Mouse (Mus musculus) layer of hippocampus, adult 9-11 months (tissue): ENCODE data around the gene Znrf3.

Experiments
- DNase-seq: peaks from one replicate; pipeline ENCODE4 v3.0.0; 2022

Gene Znrf3

GRCm38 (mm10) chr11:5436988-5437387, 7.7 kb downstream of the Znrf3 start:
- DNase-seq: no peak

GRCm38 (mm10) chr11:5435493-5435892, 9.2 kb downstream of the Znrf3 start:
- no peak for DNase-seq

GRCm38 (mm10) chr11:5432330-5432729, 12.3 kb downstream of the Znrf3 start:
- DNase-seq: no peak

GRCm38 (mm10) chr11:5430863-5431262, 13.8 kb downstream of the Znrf3 start:
- no peak for DNase-seq

GRCm38 (mm10) chr11:5429396-5430190, 15.1 kb downstream of the Znrf3 start:
- DNase-seq: no peak

GRCm38 (mm10) chr11:5427251-5427650, 17.4 kb downstream of the Znrf3 start:
- DNase-seq: no peak

DNA sequence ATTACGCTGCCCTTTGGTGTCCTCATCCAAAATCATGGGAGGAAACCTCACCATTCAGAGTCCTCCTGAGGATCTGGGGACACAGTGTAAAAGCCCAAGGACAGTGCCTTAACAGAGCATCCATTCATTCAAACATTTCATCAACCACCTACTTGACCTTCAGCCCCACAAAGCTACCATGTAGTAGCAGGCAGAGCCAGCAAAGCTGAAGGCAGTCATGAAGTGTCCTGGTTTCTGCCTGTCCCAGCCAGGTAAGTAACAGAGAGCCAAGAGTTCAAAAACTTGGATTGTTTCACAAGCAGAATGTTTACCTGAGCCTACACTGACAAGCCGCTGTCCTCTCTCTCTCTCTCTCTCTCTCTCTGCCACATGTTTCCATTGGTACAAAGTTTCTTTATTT, 18.3 kb downstream of the Znrf3 start:
- DNase-seq: no peak

- peak; percentile 79 for DNase-seq
Observed at GRCm38 (mm10) chr11:5425106-5425505, 19.5 kb downstream of the Znrf3 start.

DNA sequence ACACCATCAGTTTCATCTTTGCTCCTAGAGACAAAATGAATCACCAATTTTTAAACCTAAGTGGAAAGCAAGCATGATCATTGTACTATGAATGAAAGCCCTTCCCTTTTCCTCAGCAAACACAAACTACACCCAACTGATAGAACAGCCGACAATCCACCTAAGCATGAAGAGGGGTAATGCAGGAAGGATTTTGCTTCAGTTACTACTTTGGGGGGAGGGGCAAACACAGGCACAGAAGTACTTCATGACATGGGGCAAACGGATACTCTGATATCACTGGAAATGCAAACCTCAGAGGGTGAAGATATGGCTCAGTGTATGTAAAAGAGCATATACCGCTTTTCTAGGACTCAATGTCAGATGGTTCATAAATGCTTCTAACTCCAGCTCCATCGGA, 20.5 kb downstream of the Znrf3 start:
- DNase-seq: no peak

- no peak for DNase-seq
Observed at GRCm38 (mm10) chr11:5423000-5423399, 21.6 kb downstream of the Znrf3 start.

- no peak for DNase-seq
Observed at GRCm38 (mm10) chr11:5422252-5422636, 22.4 kb downstream of the Znrf3 start.

- peak; percentile 54 for DNase-seq
Observed at GRCm38 (mm10) chr11:5421506-5422251, 23.0 kb downstream of the Znrf3 start.

DNA sequence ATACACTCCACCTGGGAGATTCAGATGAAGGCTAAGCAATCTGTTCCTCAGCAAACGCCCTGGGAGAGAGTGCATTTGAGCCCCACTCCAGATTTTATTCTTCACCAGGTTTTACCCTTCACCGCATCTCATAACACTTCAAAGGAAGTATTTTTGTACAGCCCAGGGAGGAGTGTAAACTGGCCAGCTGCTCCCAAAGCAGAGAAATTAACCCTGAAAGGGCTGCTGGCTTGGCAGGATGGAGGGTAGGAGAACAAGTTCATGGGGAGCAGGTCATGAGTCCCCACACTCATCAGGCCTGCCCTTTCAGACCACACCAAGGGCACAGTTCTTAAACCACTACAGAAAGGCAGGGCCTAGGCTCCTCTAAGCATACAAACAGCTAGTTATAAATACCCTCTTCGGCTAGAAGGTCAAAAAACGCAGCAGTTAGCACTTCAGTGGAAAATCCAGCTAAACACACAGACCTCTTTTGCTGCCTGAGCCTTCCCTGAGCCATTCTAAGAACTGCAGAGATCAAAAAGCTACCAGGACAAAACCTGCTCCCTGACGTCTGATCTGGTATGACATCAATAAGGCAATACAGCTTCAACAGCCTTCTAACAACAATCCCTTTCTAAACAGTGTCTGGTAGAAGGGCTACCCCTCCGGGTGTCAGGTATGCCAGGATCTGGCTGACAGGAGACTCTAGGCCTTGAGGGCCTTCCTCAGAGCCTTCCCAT, 28.9 kb downstream of the Znrf3 start:
- DNase-seq: no peak

GRCm38 (mm10) chr11:5414856-5415616, 29.6 kb downstream of the Znrf3 start:
- DNase-seq: no peak

DNA sequence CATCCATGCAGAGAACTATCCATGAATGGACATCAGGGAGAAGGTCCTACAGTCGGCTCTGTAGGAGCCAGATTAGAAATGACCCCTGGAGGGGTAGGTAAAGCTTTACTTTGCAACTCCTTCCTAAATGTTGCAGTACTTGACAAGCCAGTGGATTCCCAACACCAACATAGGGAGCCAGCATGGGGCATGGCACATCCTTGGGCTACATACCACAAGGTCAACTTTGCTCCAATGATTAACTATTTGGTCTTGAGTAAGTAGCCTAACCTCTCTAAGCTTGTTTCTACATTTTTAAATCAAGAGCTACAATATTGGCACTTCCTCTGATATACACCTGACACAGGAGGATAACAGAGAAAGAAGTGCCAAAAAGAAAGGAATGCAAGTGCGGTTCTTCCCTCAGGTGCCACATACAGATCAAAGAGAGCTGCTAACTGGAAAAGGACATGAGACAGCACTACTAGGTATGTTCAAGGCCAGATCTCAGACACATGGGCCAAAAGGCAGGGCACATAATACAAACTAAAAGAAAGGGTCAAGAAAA, 31.9 kb downstream of the Znrf3 start:
- DNase-seq: no peak

GRCm38 (mm10) chr11:5411577-5411976, 33.1 kb downstream of the Znrf3 start:
- DNase-seq: no peak

GRCm38 (mm10) chr11:5404180-5404579, 40.5 kb downstream of the Znrf3 start:
- no peak for DNase-seq

- no peak for DNase-seq
Observed at GRCm38 (mm10) chr11:5402127-5402733, 42.4 kb downstream of the Znrf3 start.

- peak; percentile 14 for DNase-seq
Observed at GRCm38 (mm10) chr11:5398301-5399053, 46.2 kb downstream of the Znrf3 start.

DNA sequence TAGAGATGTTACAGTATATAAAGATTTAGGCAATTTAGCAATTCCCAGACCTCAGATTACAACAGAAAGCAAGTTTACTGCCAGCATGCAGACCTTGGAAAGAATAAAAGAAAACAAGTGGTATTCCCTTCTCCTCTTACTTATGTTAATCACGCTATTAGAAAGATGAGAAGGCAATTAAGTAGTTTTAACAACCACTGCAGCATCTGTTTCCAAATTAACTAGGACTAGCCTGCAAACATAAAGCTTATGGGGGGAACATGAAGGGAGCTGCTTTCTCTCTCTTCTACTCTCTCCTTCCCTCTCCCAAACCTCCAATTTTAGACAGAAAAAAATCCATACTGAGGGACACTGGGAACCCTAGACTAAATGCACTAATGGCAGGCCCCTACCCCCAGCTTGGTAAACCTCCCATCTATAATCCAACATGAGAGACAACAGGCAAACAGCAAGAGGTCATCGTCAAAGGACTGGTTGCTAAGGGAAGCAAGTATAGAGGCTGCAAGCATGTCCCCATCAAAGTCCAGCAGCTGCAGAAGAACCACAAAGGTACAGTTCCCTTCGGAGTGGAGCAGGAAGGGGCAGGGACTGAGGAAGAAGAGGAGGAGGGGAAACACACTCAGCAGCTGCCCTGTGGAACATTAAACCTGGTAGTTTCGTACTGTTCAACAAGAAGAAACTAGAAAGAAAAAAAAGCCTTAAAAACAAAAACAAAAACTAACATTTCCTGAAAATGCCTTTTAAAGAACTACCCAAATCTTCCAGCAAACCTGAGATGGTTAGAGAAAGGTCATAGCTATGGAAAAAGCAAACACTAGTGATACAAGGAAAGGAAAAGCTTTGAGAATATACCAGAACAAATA, 53.4 kb downstream of the Znrf3 start:
- DNase-seq: no peak
